Mouse (Mus musculus) liver, postnatal 0 days (tissue): ENCODE measurements at regions not wholly inside any gene's neighbourhood (a gene's known extent, or its start where the extent isn't known, plus 50 kb on each side); places are given as distances from the start of the nearest gene placed in this dataset.

Experiments
- CTCF ChIP-seq: sonication (generic); IDR thresholded peaks from 2 replicates; pipeline ENCODE4 v1.5.1; 2016; ENCODE audit warnings: antibody characterized with exemption, low read depth
- EP300 ChIP-seq: IDR thresholded peaks from 2 replicates; pipeline ENCODE4 v1.6.1; 2016; ENCODE audit warnings: antibody characterized with exemption, low read depth, mild to moderate bottlenecking

DNA sequence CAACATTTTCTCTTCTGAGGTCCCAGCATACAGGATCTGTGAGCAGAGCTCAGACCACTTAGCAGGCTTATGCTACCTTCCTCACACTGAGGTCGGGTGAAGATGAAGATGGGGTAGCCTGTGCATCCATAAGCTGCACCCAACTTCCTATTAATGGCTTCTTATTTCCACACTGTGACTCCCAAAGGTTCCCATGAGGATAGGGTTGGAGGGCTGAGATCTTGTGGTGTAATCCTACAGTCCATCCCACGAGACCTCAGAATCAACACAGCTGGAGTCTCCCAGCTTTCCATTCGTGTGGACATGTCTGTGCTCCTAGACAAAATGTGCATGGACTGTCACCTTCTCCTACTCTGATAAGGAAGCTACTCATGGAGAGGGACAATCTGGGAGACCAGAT lies 80.0 kb upstream of the Cd93 start:
- TF ChIP-seq CTCF (no peak), EP300 (no peak)
